Mouse (Mus musculus) retina, embryonic 14.5 days (tissue): ENCODE data around the gene Gps1.
"Not testable (repeated sequence)": the region's sequence is repeated elsewhere in the genome, so short reads cannot be mapped to it uniquely, and the experiment has no call there.

Source experiments
- DNase-seq: peaks from one replicate; pipeline ENCODE4 v3.0.0-alpha.2; 2015; ENCODE audit warnings: low spot score

The Gps1 gene

GRCm38 (mm10) chr11:120822831-120823550 is 38.9 kb downstream of the Gps1 start:
- peak; percentile 17 for DNase-seq

DNA sequence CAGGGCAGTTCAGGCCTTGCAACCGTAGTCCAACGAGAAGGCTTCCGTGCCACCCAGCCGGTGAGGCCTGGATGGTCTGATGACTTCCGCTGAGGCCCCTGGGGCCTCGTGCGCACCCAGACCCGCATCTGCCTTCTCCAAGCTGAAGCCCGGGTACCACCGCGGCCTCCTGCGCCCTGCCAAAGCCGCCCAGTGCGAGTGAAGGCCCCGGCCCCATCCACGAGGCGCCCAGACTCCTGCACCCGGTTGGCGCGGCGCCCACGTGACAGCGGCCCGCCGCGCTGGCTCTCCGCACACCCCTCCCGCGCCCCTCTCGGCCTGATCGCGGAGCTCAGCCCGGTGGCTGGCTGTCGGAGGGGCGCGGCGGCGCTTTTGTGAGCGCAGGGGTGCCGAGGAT is 39.5 kb downstream of the Gps1 start:
- DNase-seq: no peak

DNA sequence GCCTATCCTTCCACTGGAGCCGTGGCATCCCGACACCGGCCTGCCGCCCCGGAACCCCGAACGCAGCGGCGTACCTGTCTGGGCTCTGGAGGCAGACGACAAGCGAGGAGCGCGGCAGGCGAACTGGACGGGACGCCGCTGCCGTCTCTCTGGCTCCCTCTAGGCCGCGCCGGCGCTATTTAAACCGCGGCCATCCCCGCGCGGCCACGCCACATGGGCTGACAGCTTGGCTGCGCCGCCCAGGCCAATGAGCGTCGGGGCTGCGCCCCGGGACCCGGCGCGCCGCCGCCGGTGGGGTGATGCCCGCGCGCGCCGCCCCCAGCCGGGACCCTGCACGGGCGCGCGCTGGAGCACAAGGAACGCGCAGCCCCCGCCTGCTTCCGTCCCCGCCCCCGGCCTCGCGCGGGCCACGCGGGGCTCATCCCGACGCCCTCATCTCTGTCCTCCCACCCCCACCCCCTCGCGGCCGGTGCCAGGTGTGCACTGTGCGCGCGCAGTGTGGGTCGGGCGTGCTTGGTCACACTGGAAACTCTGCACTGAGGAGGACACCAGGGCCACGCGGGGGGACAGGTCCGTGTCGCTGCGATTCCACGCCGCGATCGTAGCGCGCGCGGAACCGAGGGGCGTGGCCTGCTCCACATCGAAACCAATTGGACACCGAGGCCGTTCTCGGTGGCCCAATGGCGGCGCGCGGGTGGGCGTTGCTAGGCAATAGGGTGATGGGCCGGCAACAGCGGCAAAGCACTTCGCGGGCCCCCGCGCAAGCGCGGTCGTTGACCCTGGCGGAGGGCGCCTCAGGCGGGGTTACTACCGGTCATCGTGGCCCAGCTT is 40.1 kb downstream of the Gps1 start, which contains the start of gene Fasn:
Gene Fasn (minus strand): TSS at position 592 of the 831 bp plus-strand sequence.
- DNase-seq: peak; percentile 98

DNA sequence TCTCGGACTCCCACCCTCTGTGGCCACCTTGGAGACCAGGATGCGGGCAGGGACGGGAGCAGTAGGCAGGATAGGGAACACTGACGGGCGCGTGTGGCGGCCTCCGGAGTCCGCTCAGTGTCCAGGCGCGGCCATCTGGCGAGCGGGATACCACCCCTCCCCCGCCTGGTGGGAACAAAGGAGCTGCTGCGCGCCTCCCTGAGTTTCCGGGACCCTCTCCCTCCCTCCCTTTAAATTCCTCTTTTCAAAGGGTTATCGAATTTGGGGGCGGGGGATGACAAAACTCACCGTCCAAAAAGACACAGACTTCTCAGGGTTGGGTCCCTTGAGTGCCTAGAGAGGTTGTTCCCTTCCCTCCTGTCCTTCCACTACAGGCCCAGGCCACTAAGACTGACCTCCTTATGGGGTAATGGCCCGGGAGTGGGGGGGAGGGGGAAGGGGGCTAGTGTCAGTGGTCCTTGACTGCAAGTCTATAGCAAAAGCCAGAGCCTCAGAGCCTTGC is 40.8 kb downstream of the Gps1 start:
- DNase-seq: no peak

GRCm38 (mm10) chr11:120825289-120825863 is 41.3 kb downstream of the Gps1 start:
- DNase-seq: no peak

GRCm38 (mm10) chr11:120826016-120826953 is 42.2 kb downstream of the Gps1 start:
- no peak for DNase-seq

DNA sequence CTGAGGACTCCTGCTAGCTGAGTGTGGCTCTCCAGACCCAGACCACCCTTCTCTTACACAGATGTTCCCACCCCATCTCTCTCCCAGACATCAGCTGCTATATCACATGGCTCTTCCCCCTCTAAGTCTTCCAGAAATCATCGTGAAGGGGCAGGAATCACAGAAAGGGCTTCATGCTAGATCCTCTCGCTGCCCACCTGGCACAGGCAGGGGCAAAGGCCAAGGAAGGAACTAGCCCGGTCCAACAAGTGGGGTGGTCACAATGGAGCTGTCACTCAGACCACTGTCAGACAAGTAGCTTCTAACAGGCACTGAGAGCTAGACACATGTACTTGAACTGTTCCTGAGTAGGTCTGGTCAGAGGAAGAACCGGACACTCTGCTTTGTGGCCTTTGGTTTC is 44.3 kb downstream of the Gps1 start:
- no peak for DNase-seq

DNA sequence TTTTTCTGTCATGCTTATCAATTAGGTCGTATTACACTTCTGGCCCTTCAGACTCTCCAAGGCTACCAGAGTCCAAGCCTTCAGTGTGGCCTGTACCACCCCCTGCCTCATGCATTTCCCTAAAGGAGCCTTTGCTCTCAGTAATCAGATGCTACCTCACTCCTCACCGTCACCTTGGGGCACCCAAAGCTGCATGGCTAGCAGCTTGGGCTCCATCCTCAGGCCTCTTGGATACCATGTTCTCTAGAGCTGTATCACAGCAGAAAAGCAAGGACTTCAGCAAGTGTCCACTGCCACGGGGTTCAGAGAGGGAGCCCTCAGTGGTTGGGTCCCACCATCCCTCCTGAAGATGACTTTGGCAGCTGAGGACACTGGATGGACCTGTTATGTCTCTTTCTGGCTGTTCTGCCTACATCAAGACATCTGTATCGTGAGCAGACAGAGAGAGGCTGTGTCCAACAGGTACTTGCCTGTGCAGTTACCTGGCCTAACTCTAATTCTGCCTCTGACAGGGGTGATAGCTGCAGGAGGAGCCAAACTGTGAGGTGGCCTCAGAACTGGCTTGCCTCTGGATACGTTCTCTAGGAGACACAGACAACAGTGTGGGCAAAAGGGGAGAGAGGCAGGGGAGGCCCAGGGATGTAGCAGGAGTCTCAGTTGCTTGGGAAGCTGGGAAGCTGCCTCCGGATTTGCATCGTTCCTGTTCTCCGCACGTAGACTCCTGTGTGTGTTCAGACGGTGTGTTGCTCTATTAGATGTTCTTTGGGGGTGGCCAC is 45.9 kb downstream of the Gps1 start:
- DNase-seq: no peak

DNA sequence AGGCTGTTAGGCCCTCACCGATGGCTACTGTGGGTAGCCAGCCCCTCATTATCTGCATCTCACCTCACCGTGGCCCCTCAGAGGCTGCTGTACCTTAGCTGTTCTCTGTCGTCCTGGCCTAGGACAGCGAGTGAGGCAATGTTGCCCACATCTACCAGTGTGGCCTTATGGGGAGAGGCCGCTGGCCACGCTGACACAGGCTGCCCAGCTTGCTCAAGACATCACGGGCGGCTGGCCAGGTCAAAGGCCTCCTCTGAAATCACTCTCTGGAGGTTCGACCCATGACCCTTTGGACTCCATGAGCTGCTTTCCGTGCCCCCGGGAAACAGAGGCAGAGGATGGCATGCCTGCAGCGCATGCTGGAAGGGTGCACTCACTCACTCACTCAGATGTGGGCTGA is 46.6 kb downstream of the Gps1 start:
- DNase-seq: no peak

GRCm38 (mm10) chr11:120831659-120832440 is 47.8 kb downstream of the Gps1 start:
- no peak for DNase-seq

- not testable (repeated sequence) for DNase-seq
Observed at GRCm38 (mm10) chr11:120832962-120833361, 48.9 kb downstream of the Gps1 start.

DNA sequence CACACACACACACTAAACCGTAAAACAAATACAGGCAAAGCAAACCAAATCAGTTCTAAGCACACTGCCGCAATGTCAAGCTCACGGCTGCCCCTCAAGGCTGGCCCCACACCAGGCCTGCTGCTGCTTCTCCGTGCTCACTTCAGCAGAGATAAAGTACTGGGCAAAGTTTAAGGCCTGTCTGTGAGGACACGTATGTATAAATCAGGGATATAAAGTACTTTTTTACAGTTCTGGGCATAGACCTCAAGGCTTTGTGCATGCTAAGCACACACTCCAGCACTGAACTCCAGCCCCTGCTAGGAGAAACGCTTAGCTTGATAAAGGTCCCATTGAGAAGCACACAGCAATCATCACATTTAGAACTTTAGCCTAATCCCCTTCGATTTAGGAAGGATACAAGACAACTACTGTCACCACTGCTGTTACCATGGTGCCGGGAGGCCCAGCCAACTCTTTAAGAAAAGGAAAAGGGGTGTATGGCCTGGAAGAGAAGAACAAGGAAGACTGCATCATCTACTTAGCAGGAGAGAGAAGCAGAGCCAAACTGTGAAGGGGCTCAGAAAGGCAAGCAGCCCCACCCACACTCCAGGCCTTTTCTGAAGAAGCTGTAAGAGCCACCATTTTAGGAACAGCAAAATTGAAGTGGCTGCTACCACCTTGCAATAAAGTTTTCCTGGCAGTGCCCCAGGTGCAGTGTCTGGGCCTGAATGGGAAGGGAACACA is 49.6 kb downstream of the Gps1 start:
- peak; percentile 15 for DNase-seq
